Mouse (Mus musculus) kidney, adult 9 months (tissue): ENCODE measurements around the gene Ppp1r7.
"Not testable (repeated sequence)": the region's sequence is repeated elsewhere in the genome, so short reads cannot be mapped to it uniquely, and the experiment has no call there.

Source experiments
- DNase-seq: peaks from one replicate; pipeline ENCODE4 v3.0.0; 2022

Gene Ppp1r7

DNA sequence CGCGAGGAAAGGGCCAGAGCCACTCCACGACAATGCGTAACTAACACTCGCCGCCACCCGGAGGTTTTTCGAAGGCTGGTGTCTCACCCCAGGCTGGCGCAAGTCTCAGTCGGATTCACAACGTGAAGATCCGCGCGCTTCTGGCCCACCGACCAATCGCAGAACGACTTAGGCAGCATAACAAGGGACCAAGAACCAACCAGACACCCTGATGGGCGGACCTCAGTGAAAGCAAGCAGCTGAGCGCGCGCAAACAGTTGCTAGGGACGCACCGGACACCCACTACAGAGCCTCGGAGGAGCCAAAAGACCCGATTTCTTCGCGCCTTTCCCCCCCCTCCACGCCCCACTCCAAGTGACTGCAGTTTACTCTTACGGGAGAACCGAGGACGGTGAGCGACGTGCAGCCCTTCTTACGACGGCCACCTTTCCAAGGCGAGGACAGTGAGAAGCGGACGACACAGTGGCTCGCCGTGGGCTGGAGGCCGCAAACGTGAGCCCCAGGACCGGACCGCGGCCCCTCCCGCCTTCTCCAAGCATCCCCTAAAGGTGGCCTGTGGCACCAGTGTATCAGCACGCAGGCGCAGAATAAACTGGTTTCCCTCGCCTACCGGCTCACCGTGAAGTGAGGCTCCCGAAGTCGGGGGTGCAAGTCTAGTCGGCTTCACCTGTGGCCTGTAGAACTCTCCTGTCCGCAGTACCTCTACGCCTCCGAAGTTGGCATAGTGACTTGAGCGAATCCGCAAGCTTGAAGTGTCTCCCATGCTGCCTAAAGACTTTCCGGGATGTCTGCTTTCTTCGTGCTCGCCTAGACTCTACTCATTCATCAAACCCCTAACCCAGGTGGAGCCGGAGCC lies at the start of gene Ppp1r7, which contains the start of gene Pask:
Gene Ppp1r7 (plus strand): TSS at position 207 of the 856 bp plus-strand sequence.
Gene Pask (minus strand): TSS at position 835 of the 856 bp plus-strand sequence.
- DNase-seq: peak; percentile 97

DNA sequence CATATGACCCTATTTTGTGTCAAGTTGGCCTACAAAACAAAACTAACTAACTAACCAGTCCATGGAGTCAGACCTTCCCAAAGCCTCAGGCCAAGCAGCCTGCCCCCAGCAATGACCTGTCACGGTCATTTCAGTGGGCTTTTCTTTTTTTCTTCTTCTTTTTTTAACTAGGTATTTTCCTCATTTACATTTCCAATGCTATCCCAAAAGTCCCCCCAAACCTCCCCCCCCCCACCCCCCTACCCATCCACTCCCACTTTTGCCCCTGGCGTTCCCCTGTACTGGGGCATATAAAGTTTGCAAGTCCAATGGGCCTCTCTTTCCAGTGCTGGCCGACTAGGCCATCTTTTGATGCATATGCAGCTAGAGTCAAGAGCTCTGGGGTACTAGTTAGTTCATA lies 48.2 kb upstream of the Ppp1r7 start:
- DNase-seq: not testable (repeated sequence)

DNA sequence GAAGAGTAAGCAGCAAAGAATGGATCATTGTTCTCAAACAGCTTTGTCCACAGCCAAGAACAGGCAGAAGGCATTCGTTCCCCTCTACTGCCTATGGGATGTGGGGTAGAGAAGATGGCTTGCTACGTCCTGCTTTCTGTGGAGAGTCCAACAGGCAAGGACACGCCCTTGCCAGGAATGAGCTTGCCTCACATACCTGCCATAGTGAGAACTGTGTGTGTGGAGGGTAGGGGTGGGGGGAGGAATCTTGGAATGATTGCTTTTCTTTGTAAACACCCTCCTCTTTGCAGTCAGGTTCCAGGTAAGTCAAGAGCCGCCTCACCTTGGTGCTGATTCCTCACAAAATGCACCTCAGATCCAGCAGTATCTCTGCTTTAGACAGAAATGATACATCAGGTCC lies 42.9 kb upstream of the Ppp1r7 start:
- DNase-seq: no peak

DNA sequence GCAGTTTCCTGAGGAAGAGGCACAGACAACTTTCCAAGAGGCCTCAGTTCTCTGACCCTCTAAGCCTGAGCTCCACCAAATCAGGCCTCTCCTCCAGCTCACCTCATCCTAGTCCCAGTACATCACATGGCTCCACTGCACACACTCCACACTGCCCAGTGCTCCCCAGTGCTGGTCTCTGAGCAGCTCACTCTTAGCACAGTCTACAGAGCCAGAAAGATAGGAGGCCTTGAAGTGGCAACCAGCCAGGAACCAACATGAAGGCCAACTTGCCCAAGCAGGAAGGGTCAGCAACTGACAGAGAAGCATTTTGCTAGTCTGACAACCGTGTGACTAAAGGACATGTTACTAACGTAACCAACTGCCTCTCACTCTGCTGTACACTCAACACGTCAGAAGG lies 42.1 kb upstream of the Ppp1r7 start:
- no peak for DNase-seq

DNA sequence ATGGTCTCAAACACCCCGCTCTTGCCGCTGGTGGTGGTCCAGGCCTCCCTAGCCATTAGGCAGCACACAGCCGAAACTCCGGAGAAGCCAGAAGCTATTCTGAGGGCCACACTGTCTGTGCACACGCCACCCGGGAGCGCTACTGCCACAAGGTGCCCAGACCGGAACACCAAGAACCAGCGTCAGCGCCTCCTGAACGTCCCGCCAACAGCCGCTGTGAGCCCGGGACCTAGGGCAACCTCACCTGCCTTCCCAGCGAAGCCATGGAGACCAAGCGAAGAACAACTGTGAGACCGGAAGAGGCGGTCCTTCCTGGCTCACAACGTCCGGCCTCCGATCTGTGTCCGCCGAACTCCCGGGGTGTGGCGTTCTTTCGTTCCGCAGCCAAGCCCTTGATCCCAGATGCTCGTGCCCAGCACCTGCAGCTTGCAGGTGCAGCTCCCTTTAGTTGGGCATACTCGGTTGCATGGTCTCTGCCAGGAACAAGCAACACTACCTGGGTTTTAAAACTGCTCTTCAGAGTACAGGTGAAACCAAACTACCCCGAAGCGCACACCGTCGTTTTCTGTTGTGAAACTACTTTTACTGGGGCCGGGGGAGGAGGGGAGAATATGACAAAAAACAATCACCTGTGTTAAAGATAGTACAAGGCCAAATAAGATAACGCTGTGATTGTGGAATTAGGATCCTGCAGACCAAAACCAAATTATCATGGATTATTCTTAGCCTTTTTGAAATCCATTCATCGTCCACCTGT lies 36.9 kb upstream of the Ppp1r7 start, which contains the start of gene Mterf4:
Gene Mterf4 (minus strand): TSS at position 335 of the 757 bp plus-strand sequence.
- DNase-seq: peak; percentile 81

DNA sequence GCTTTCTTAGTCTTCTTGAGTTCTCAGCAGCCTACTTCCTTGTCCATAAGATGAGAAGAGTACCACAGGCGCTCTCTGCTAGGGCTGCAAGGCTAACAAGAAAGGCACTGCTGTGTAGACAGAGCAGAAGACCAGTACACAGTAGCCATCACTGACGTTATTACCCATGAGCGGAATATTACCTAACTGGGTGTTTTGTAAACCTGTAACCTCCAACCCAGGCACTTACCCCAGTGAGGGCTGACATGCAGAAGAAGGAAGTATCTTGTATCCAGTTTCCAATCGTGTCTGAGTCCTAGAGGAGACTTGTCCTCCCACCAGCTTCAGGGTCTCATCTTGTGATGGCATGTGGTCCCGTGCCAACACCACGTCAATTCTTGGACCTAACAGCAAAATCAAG lies 18.7 kb upstream of the Ppp1r7 start:
- DNase-seq: no peak

DNA sequence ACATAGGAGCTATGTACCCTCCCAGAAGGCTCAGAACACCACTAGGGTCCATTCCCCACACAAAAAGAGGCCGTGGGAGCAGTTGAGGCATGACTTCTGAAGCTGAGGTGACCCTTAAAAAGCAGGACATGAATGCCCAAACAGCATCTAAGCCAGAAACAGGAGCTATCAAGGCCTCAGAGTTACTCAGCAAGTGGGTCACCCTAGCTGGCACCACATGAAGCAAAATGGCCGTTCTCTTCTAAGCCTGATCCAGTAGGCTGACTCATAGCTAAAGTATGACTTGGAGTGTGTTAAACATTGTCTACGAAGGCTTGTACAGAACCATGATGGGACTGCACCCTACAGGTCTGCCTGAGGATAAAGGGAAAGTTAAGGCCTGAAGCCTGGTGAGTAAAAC lies 16.2 kb upstream of the Ppp1r7 start:
- DNase-seq: no peak

DNA sequence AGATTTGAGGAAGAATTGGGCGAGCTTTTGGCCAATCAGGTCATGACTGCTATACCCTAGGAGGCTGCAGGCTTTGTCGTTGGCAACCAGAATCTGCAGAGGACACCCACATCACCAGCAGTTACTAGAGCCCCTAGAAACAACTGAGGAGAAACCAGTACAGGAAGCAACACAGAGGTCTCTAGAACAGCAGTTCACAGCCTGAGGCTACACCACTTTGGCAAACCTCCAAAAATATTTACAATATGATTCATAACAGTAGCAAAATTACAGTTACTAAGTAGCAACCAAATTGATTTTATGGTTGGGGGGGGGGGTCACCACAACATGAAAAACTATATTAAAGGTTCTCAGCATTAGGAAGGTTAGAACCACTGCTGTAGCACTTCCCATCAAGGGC lies 8.0 kb upstream of the Ppp1r7 start:
- DNase-seq: no peak

DNA sequence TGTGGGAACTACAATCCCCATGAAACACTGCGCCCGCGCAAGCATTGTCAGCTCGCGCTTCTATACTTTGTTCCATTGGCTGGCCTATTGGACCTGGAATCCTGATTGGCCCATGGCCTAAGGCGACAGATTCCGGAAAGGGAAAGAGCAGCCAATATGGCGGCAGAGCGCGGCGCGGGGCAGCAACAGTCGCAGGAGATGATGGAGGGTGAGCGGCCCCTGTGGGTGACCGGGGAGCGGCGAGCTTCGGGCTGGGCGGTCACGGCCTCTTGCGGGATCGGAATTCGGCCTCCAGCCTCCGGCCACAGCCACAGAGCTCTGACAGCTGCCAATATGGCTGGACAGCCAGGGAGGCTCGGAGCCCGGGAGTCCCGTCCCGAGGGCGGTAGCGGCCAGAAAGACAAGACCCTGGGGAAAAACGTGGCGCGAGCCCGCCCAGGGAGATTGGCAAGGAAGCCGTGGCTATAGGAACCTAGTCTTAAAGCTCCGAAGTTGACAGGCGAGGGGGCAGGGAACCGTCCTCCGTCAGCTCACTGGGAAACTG lies 922 bp downstream of the Ppp1r7 start:
- DNase-seq: peak; percentile 97

DNA sequence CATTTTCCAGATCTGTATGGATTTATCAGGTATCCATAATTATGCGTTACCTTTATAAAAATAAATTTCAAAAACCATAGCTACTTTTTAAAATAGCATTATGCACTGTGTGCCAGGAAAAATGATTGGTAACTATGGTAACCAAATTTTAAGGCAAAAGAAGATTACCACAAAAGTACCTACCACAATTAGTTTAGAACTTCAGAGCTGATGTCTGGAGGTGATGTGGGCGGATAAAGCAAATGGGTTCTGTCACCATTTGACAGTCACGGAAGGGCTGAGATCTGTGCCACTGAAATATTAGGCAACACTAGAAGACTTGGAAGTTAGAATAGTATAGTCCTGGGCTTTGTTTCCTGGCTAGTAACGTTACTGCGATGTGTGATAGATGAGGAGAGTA lies 4.5 kb downstream of the Ppp1r7 start:
- no peak for DNase-seq

DNA sequence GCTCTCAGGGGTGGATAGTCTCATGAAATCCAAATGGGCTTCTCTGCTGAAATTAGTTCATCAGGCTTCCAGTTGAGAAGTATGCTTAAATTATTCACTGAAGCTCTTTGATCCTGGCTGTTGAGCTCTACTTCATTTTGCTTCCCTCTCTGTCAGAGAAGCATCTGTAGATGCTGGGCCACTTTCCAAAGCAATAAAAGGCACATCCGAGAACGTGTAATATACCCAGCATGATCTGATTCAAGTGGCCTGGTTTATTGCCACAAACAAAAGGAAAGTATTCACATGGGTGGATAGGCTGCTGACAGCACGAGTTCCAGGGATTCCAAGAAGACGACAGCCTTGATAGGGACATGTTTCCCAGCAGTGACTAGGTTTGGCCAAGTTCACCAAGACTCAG lies 7.0 kb downstream of the Ppp1r7 start:
- DNase-seq: no peak

DNA sequence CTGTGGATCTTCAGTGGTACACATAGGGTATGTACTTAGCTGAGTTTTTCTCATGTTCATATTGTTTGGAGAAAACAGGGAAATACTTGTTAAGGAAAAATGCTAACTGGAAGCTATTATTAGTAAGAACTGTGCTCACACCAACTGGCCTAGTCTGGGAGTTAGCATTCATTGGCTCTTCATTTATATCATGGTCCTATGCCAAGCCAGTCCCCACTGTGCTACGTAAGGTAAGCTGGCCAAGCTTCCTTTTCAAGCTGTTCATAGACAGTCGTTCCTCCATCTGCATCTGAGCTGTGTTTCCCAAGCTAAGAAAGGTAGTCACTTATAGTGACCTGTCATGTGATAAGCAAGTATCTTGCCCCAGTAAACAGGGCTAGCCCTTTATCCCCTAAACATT lies 10.1 kb downstream of the Ppp1r7 start:
- DNase-seq: no peak

DNA sequence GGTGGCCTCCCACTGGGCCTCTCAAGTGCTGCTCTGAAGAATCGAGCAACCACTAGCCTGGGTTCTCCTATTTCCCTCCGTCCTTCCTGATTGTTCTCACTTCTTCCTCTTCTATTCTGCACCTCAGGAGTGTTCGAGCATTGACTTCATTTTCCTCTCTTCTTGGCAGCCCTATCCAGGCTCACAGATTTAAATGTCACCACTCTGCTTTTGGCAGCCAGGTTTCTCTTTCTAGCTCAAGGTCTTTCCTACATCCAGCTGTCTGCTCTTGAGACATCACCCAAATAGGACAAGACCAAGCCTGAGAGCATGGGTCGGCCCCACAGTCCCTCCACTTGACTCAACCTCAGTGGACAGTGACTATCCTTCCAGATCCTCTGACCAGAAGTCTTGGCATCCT lies 20.0 kb downstream of the Ppp1r7 start:
- no peak for DNase-seq

DNA sequence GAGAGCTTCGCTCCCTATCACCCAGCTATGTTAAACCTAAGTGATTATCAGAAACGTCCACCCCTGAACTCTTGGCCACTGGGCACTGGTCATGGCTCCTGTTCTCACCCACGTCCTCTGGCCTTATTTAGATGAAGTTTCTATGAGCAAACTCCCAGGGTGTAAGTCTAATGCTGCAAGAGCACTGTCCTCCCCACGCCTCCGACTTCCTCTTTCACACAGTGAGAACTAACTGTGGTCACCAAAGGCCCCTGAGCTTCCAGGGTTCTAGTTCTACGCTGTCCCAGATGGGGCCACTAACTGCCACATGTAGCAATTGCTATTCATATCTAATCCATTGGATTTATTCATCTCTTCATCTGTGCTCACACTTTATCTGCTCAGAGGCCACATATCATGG lies 23.0 kb downstream of the Ppp1r7 start:
- DNase-seq: no peak

DNA sequence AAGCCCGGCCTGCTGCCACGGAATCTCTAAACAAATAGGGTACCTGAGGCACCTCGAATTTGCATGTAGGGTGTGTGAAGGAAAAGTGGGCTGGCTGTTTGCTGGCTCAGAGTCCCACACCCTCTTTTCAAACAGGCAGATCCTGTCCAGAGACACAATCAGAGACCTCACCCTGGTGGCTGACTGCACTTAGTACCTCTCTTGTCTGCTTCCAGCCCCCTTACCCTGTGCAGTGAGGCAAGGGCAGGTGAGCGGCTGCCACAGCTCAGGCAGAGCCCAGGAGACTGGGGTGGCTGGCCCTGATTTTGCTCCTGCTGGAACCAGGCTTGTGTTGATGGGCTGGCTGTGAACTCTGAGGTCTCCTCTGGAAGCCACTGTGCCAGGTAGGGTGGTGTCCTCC lies 31.0 kb downstream of the Ppp1r7 start, which contains the start of gene Ano7:
Gene Ano7 (plus strand): TSS at position 266 of the 400 bp plus-strand sequence.
- no peak for DNase-seq

DNA sequence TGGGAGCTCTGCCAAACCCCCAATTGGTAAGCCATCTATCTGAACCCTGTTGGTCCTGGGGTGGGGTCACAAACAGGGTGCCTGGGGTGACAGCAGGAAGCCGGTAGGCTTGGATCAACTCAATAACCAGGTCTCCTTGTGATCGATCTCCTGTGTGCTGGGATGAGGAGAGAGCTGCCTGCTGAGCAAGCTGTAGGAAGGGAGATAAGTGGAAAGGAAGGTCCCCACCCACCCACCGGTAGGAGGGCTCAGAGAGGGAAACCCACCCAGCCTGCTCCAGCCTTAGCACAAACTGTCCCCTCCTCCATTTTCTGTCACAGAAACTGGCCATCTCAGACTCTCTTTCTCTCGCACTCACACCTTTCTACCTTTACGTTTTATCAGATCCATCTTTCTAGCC lies 34.7 kb downstream of the Ppp1r7 start:
- DNase-seq: no peak

DNA sequence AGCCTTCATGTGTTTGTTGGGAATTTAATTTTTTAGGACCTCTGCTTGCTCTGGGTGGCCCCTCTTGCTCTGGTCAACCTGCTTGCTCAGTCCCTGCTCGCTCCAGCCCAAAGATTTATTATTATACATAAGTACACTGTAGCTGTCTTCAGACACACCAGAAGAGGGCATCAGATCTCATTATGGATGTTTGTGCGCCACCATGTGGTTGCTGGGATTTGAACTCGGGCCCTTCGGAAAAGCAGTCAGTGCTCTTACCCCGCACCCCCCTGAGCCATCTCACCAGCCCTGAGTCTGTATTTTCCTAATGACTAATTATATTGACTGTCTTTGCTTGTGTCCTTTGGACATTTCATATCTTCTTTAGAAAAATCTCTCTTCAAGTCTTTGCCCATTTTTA lies 36.5 kb downstream of the Ppp1r7 start:
- no peak for DNase-seq

DNA sequence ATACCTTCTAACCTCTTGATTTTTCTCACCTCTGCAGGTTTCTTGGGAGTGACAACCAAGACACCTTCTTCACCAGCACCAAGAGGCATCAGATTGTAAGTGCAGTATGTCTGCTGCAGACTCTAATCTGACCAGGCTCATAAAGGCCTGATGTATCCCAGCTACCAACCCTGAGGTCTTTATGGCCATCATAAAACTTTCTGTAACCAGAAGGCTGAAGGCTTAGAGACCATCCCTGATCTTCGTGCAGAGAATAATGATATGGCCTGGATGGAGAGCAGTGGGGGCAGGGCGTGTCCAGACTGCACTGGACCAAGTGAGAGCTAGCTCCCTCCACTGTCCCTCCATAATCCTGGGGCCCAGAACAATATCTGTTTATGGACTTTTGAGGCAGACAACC lies 44.5 kb downstream of the Ppp1r7 start:
- DNase-seq: no peak

DNA sequence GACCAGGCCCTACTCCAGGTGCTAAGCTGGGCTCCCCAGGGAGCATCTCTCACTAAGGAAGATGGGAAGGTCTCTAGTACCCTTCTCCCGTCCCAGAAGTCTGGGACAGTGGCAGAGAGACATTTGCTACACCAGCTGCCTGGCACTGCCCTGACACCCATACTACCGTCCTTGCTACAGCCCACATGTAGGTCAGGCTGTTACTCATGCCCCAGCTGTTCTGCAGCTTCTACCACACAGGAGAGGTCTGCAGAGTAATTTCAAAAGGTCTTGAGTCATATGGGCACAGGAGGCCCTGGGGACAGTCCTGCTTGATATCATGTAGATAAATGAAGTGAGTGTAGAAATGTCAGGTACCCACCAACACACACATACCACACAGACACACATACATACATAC lies 46.3 kb downstream of the Ppp1r7 start:
- no peak for DNase-seq

DNA sequence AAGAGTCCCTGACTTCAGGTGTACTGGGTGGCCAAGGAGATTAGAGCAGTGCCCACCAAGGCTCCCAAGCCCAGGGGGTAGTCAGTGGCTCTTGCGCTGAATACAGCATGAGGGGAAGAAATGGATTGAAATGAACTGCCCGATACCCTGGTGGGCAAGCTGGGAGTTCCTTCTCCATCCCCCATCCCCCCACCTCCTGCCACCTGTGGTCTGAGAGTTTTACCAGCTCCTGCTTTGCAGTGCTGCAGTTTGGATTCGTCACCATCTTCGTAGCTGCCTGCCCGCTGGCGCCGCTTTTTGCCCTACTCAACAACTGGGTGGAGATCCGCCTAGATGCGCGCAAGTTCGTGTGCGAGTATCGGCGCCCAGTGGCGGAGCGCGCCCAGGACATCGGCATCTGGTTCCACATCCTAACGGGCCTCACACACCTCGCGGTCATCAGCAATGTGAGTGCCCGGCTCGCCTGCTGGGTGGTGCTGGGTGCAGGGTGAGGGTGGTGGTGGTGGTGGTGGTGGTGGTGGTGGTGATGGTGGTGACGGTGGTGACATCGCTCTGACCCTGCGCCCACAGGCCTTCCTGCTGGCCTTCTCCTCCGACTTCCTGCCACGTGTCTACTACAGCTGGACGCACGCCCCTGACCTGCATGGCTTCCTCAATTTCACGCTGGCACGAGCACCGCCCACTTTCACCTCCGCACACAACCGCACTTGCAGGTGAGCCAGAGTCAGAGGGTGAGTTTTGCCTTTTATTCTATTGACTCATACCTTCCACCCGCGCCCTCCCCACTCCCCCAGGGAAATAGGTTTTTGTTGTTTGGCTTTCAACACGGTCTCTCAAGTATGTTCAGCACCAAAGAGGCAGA lies 58.8 kb downstream of the Ppp1r7 start:
- no peak for DNase-seq

DNA sequence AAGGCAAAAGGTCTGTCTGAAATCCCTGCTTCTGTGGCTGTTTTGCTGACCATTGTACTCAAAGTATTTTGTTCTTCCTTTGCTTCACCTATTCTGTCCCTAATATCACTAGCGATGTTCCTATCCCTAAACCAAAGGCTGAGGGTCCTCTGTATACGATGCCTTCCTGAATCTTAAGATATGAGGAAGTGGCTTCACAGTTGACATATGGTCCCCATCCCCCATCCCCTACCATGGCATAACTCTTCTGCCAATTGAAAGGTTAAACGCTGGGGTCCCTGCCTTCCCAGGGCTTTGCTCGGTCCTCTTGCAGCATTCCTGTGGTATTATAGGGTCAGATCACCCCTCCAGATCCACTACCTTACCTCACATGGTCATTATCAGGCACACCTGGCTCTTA lies 60.7 kb downstream of the Ppp1r7 start:
- no peak for DNase-seq
